Mouse (Mus musculus): ENCODE measurements around the gene Atxn1. TPM values are rescaled to one million over a fixed set of nuclear protein-coding genes. Genes with fewer than 3 reads are reported as not detected.

Atxn1 gene
- polyA plus RNA-seq, 1 experiment from 2014 or later: 2.3 TPM

GRCm38 (mm10) chr13:45875686-45876367, 89.0 kb downstream of the Atxn1 start:
- no peak overlapping the region for H3K4me2 ChIP-seq
- ATAC-seq (replicated peaks; ENCODE audit: low FRiP score): no peak
- DNase-seq (ENCODE audit: low spot score): no peak
- no peaks in the 10 kb centered on the region for H3K36me3 ChIP-seq (ENCODE audit: control insufficient read depth, insufficient read depth, low read length)
- H3K9me3 ChIP-seq (ENCODE audit: control insufficient read depth, low read length): no peaks in the 10 kb centered on the region
- no peak overlapping the region for H3K4me3 ChIP-seq (ENCODE audit: low read depth, low read length)
- H3K27ac ChIP-seq (ENCODE audit: low read depth, low read length): no peak overlapping the region
- no peak overlapping the region for H3K9ac ChIP-seq (ENCODE audit: low read depth, low read length)
- 84% methylated on average over 6 of the region's 6 CpGs for WGBS
- no peaks in the 10 kb centered on the region for H3K27me3 ChIP-seq (replicated peaks; ENCODE audit: control insufficient read depth, insufficient read depth, low read length)
- peaks cover 6% of the 10 kb centered on the region for H3K4me1 ChIP-seq (replicated peaks; ENCODE audit: control insufficient read depth, insufficient read depth, low read length)

DNA sequence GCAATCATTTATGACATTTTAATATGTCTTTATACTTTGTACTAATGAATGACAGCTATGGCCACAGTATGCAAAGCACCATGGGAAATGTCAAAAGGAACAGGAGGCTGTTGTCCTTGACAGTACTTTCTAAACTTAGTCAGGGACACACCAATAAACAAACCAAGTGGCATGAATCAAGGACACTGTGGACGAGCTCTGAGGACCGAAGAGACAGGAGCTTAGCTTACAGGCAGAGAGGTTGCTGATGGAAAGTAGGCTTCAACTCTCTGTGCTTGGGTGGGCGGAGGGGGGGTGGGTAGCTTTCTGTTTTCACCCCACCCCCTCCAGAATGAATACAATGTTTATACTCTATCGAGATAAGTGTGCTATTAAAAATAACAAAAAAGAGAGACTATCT, 90.6 kb downstream of the Atxn1 start:
- Histone ChIP-seq H3K4me3 (ENCODE audit: low read depth, low read length) (no peak overlapping the region), H3K27me3 (replicated peaks; ENCODE audit: control insufficient read depth, insufficient read depth, low read length) (no peaks in the 10 kb centered on the region), H3K4me1 (replicated peaks; ENCODE audit: control insufficient read depth, insufficient read depth, low read length) (peaks cover 6% of the 10 kb centered on the region), H3K36me3 (ENCODE audit: control insufficient read depth, insufficient read depth, low read length) (no peaks in the 10 kb centered on the region), H3K9me3 (ENCODE audit: control insufficient read depth, low read length) (no peaks in the 10 kb centered on the region), H3K27ac (ENCODE audit: low read depth, low read length) (no peak overlapping the region), H3K9ac (ENCODE audit: low read depth, low read length) (no peak overlapping the region), H3K4me2 (no peak overlapping the region)
- no peak for DNase-seq (ENCODE audit: low spot score)
- 86% methylated on average over 4 of the region's 4 CpGs for WGBS
- no peak for ATAC-seq (replicated peaks; ENCODE audit: low FRiP score)

- H3K9ac ChIP-seq (ENCODE audit: low read depth, low read length): no peak overlapping the region
- H3K9me3 ChIP-seq (ENCODE audit: control insufficient read depth, low read length): no peaks in the 10 kb centered on the region
- peaks cover 11% of the 10 kb centered on the region for H3K4me1 ChIP-seq (replicated peaks; ENCODE audit: control insufficient read depth, insufficient read depth, low read length)
- no peaks in the 10 kb centered on the region for H3K36me3 ChIP-seq (ENCODE audit: control insufficient read depth, insufficient read depth, low read length)
- H3K27me3 ChIP-seq (replicated peaks; ENCODE audit: control insufficient read depth, insufficient read depth, low read length): no peaks in the 10 kb centered on the region
- no peak overlapping the region for H3K27ac ChIP-seq (ENCODE audit: low read depth, low read length)
- H3K4me2 ChIP-seq: no peak overlapping the region
- H3K4me3 ChIP-seq (ENCODE audit: low read depth, low read length): no peak overlapping the region
- ATAC-seq (replicated peaks; ENCODE audit: low FRiP score): no peak
- no peak for DNase-seq (ENCODE audit: low spot score)
- 91% methylated on average over 7 of the region's 7 CpGs for WGBS
Measured at GRCm38 (mm10) chr13:45872966-45873365, 91.8 kb downstream of the Atxn1 start.

- no peak for DNase-seq (ENCODE audit: low spot score)
- no peak overlapping the region; the same call in 1 of the 2 replicates for H3K9ac ChIP-seq (ENCODE audit: low read depth, low read length)
- H3K27me3 ChIP-seq (replicated peaks; ENCODE audit: control insufficient read depth, insufficient read depth, low read length): no peaks in the 10 kb centered on the region
- H3K27ac ChIP-seq (ENCODE audit: low read depth, low read length): no peak overlapping the region
- H3K4me1 ChIP-seq (replicated peaks; ENCODE audit: control insufficient read depth, insufficient read depth, low read length): peaks cover 16% of the 10 kb centered on the region
- peak overlapping the region; percentile 28; the same call in 1 of the 2 replicates for H3K4me2 ChIP-seq
- ATAC-seq (replicated peaks; ENCODE audit: low FRiP score): no peak
- no peaks in the 10 kb centered on the region for H3K36me3 ChIP-seq (ENCODE audit: control insufficient read depth, insufficient read depth, low read length)
- no peak overlapping the region for H3K4me3 ChIP-seq (ENCODE audit: low read depth, low read length)
- whole genome bisulfite sequencing: 66% methylated on average over 14 of the region's 14 CpGs
- H3K9me3 ChIP-seq (ENCODE audit: control insufficient read depth, low read length): no peaks in the 10 kb centered on the region
Measured at GRCm38 (mm10) chr13:45872041-45872746, 92.6 kb downstream of the Atxn1 start.

GRCm38 (mm10) chr13:45871554-45871953, 93.3 kb downstream of the Atxn1 start:
- no peak overlapping the region for H3K27ac ChIP-seq (ENCODE audit: low read depth, low read length)
- ATAC-seq (replicated peaks; ENCODE audit: low FRiP score) (no peak), DNase-seq (ENCODE audit: low spot score) (no peak)
- no peak overlapping the region; the same call in 1 of the 2 replicates for H3K4me2 ChIP-seq
- H3K9ac ChIP-seq (ENCODE audit: low read depth, low read length): no peak overlapping the region
- peaks cover 16% of the 10 kb centered on the region for H3K4me1 ChIP-seq (replicated peaks; ENCODE audit: control insufficient read depth, insufficient read depth, low read length)
- no peaks in the 10 kb centered on the region for H3K27me3 ChIP-seq (replicated peaks; ENCODE audit: control insufficient read depth, insufficient read depth, low read length)
- 64% methylated on average over 7 of the region's 7 CpGs for WGBS
- no peaks in the 10 kb centered on the region for H3K9me3 ChIP-seq (ENCODE audit: control insufficient read depth, low read length)
- H3K4me3 ChIP-seq (ENCODE audit: low read depth, low read length): no peak overlapping the region
- H3K36me3 ChIP-seq (ENCODE audit: control insufficient read depth, insufficient read depth, low read length): no peaks in the 10 kb centered on the region

DNA sequence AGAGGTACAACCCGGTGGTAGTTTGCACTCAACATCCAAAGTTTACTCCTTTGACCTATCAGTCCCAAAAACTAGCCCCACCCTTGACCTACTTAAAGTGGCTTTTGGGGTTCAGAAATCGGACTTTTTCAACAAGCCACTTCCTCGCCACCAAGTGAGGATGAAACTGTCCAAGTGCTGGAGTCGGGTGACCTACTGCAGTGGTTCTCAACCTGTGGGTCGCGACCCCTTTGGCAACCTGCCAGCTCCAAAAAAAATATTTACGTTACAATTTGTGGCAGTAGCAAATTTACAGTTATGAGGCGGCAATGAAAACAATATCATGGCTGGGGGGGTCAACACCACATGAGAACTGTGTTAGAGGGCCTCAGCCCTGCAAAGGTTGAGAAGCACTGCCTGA, 95.9 kb downstream of the Atxn1 start:
- Histone ChIP-seq H3K4me3 (ENCODE audit: low read depth, low read length) (no peak overlapping the region), H3K9me3 (ENCODE audit: control insufficient read depth, low read length) (no peaks in the 10 kb centered on the region), H3K36me3 (ENCODE audit: control insufficient read depth, insufficient read depth, low read length) (no peaks in the 10 kb centered on the region), H3K4me2 (no peak overlapping the region), H3K27me3 (replicated peaks; ENCODE audit: control insufficient read depth, insufficient read depth, low read length) (no peaks in the 10 kb centered on the region), H3K9ac (ENCODE audit: low read depth, low read length) (no peak overlapping the region), H3K27ac (ENCODE audit: low read depth, low read length) (no peak overlapping the region), H3K4me1 (replicated peaks; ENCODE audit: control insufficient read depth, insufficient read depth, low read length) (peaks cover 26% of the 10 kb centered on the region)
- WGBS: 80% methylated on average over 8 of the region's 8 CpGs
- ATAC-seq (replicated peaks; ENCODE audit: low FRiP score) (no peak), DNase-seq (ENCODE audit: low spot score) (no peak)

- Histone ChIP-seq H3K4me2 (no peak overlapping the region), H3K9me3 (ENCODE audit: control insufficient read depth, low read length) (no peaks in the 10 kb centered on the region), H3K9ac (ENCODE audit: low read depth, low read length) (no peak overlapping the region), H3K27me3 (replicated peaks; ENCODE audit: control insufficient read depth, insufficient read depth, low read length) (no peaks in the 10 kb centered on the region), H3K4me3 (ENCODE audit: low read depth, low read length) (no peak overlapping the region), H3K4me1 (replicated peaks; ENCODE audit: control insufficient read depth, insufficient read depth, low read length) (peaks cover 26% of the 10 kb centered on the region), H3K27ac (ENCODE audit: low read depth, low read length) (no peak overlapping the region), H3K36me3 (ENCODE audit: control insufficient read depth, insufficient read depth, low read length) (no peaks in the 10 kb centered on the region)
- DNase-seq (ENCODE audit: low spot score) (no peak), ATAC-seq (replicated peaks; ENCODE audit: low FRiP score) (0 out of 2 replicates have a peak, but pooled peaks have one; percentile 46)
- 69% methylated on average over 14 of the region's 14 CpGs for WGBS
Measured at GRCm38 (mm10) chr13:45867273-45867672, 97.5 kb downstream of the Atxn1 start.

GRCm38 (mm10) chr13:45866615-45867245, 98.1 kb downstream of the Atxn1 start:
- no peaks in the 10 kb centered on the region for H3K36me3 ChIP-seq (ENCODE audit: control insufficient read depth, insufficient read depth, low read length)
- H3K4me2 ChIP-seq: 0 out of 2 replicates have a peak overlapping the region, but pooled peaks have one; percentile 9
- H3K27me3 ChIP-seq (replicated peaks; ENCODE audit: control insufficient read depth, insufficient read depth, low read length): no peaks in the 10 kb centered on the region
- 59% methylated on average over 8 of the region's 8 CpGs for WGBS
- no peak overlapping the region for H3K27ac ChIP-seq (ENCODE audit: low read depth, low read length)
- H3K9ac ChIP-seq (ENCODE audit: low read depth, low read length): no peak overlapping the region
- DNase-seq (ENCODE audit: low spot score) (no peak), ATAC-seq (replicated peaks; ENCODE audit: low FRiP score) (peak; percentile 92)
- no peaks in the 10 kb centered on the region for H3K9me3 ChIP-seq (ENCODE audit: control insufficient read depth, low read length)
- H3K4me3 ChIP-seq (ENCODE audit: low read depth, low read length): no peak overlapping the region
- H3K4me1 ChIP-seq (replicated peaks; ENCODE audit: control insufficient read depth, insufficient read depth, low read length): peaks cover 22% of the 10 kb centered on the region
